Mouse (Mus musculus) erythroblast, embryonic 14.5 days (primary cell): ENCODE measurements around the gene Nfix.

Experiments
- GATA1 ChIP-seq: IDR thresholded peaks from 2 replicates; pipeline ENCODE4 v1.6.1; 2012; ENCODE audit warnings: low read length, inconsistent platforms, mixed read lengths
- TAL1 ChIP-seq: IDR thresholded peaks from 3 replicates; pipeline ENCODE4 v1.6.1; 2012; ENCODE audit warnings: low read length, inconsistent platforms, mixed read lengths

GRCm38 (mm10) chr8:84811303-84811702, 11.2 kb upstream of the Nfix start:
- no peak for TF ChIP-seq GATA1
- TF ChIP-seq TAL1, result no peak
